Mouse (Mus musculus) kidney, postnatal 0 days (tissue): Measurements from ENCODE around the gene B3galt1. TPM values are rescaled to one million over a fixed set of nuclear protein-coding genes. Genes with fewer than 3 reads are reported as not detected.

ENCODE experiments used
- ATAC-seq: fragments of 200-750 bp; cut with Nextera tagmentation; replicated peaks from 2 replicates; pipeline ENCODE4 v1.8.0; 2017; ENCODE audit warnings: low read depth, moderate number of reproducible peaks, moderate TSS enrichment, moderate library complexity; ENCODE audit not compliant: low FRiP score
- DNase-seq: peaks from one replicate; pipeline ENCODE4 v3.0.0-alpha.2; 2016; ENCODE audit warnings: low spot score
- H3K27ac ChIP-seq: fragments of 300-500 bp; sonication (generic); 2 replicates; pipeline ENCODE4 v1.5.1; 2014; ENCODE audit warnings: mild to moderate bottlenecking
- H3K27me3 ChIP-seq: fragments of 300-500 bp; sonication (generic); 2 replicates; pipeline ENCODE4 v1.6.1; 2014; ENCODE audit warnings: low read length, mixed read lengths; ENCODE audit not compliant: insufficient read depth
- H3K36me3 ChIP-seq: fragments of 300-500 bp; sonication (generic); 2 replicates; pipeline ENCODE4 v1.6.1; 2014; ENCODE audit warnings: low read length, mixed read lengths; ENCODE audit not compliant: insufficient read depth
- H3K4me1 ChIP-seq: fragments of 300-500 bp; sonication (generic); replicated peaks from 2 replicates; pipeline ENCODE4 v1.6.1; 2014; ENCODE audit warnings: antibody characterized with exemption, low read length, mixed read lengths; ENCODE audit not compliant: insufficient read depth
- H3K4me2 ChIP-seq: fragments of 300-500 bp; sonication (generic); 2 replicates; pipeline ENCODE4 v1.6.1; 2014; ENCODE audit warnings: mild to moderate bottlenecking, low read length, moderate library complexity, mixed read lengths
- H3K4me3 ChIP-seq: fragments of 300-500 bp; sonication (generic); replicated peaks from 2 replicates; pipeline ENCODE4 v1.5.1; 2014; ENCODE audit warnings: low read depth, low read length
- H3K9ac ChIP-seq: fragments of 300-500 bp; sonication (generic); 2 replicates; pipeline ENCODE4 v1.6.1; 2014; ENCODE audit warnings: low read depth, low read length
- H3K9me3 ChIP-seq: fragments of 300-500 bp; sonication (generic); replicated peaks from 2 replicates; pipeline ENCODE4 v1.6.1; 2016; ENCODE audit warnings: low read length, inconsistent platforms, mixed read lengths
- CTCF ChIP-seq: IDR thresholded peaks from 2 replicates; pipeline ENCODE4 v1.5.1; 2016; ENCODE audit warnings: antibody characterized with exemption, low read depth, mild to moderate bottlenecking, moderate library complexity
- WGBS: fragments of 180-500 bp; shearing (Covaris S2); extraction: QIAGEN DNeasy Blood & Tissue Kit; methylation state at CpG from one replicate; pipeline ENCODE4 v1.1.7; 2014; 5-methylcytosine and 5-hydroxymethylcytosine counted together
- polyA plus RNA-seq: library from polyadenylated mRNA; unstranded; fragments of >200 nt; fragmentation: Nextera tagmentation; extraction: Ambion mirVana; gene quantifications from 2 replicates; pipeline ENCODE4 v1.2.1, GENCODE M21; 2015

Gene B3galt1
- polyA plus RNA-seq, 1 experiment from 2014 or later = 4.8 TPM

DNA sequence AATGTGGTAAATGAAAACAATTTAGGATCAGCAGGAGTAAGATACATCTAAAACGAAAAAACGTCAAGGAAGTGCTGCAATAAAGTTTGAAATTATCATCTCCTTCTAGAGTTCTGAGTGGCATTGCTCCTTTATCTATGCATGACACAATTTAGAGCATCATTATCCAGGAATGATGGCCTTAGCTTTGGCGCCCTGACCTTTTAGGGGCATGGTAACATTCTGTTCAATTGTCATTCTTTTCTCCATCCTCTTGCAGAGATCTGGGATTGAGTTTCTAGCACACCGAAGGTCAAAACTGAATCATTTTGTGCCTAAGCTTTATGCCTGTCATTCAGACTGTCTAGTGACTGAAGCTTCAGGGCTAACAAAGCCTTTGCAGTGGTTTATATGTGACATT lies 231.9 kb downstream of the B3galt1 start:
- Histone ChIP-seq H3K36me3 (no peaks in the 10 kb centered on the region), H3K9me3 (no peaks in the 10 kb centered on the region), H3K4me1 (no peaks in the 10 kb centered on the region), H3K27ac (no peak overlapping the region), H3K4me2 (no peak overlapping the region), H3K9ac (no peak overlapping the region), H3K4me3 (no peak overlapping the region), H3K27me3 (no peaks in the 10 kb centered on the region)
- DNase-seq (no peak), ATAC-seq (no peak)
- WGBS = 84% methylated on average over 4 of the region's 4 CpGs
- TF ChIP-seq CTCF = no peak

DNA sequence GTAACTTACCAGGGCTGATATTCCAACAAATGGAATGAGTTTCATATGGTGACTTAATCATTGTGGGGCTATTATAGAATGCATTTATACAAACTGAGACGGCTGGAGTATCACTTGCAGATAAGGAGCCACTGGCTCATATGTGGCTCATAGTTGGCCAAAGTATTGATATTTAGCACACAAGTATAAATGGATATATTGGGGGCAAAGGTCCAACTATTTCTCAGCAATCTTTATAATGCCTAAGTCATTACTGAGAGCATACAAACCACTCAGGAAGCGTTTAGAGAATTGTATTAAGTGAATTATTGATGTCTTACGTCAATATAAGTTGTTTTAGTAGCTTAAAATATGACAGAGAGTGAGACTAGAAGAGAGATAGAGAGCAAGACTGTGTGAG lies 234.3 kb downstream of the B3galt1 start:
- Histone ChIP-seq H3K9ac (no peak overlapping the region), H3K27me3 (no peaks in the 10 kb centered on the region), H3K4me1 (no peaks in the 10 kb centered on the region), H3K27ac (no peak overlapping the region), H3K36me3 (no peaks in the 10 kb centered on the region), H3K9me3 (no peaks in the 10 kb centered on the region), H3K4me3 (no peak overlapping the region), H3K4me2 (no peak overlapping the region)
- no peak for TF ChIP-seq CTCF
- no peak for DNase-seq
- ATAC-seq = no peak
- 73% methylated on average over 3 of the region's 3 CpGs for WGBS

DNA sequence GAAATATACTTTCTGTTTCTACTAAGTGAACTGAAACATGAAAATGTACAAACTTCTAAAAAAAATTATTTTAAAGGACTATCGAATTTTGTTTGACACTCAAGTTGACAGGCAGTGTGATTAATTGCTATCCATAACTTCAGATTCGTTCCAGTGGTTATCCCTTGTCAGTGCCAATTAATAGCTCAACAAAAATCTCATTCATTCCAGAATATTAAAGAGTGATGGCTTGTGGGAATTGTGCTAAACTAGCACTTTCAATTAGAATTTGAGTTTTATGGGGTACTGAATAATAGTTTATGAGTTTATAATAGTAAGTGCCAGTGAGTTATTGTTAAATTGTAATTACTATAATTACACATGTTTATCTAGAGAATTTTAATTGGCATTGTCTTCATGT lies 250.5 kb downstream of the B3galt1 start:
- no peak overlapping the region for H3K4me2 ChIP-seq
- H3K9ac ChIP-seq = no peak overlapping the region
- no peak overlapping the region for H3K4me3 ChIP-seq
- ATAC-seq (no peak), DNase-seq (no peak)
- 65% methylated on average over 2 of the region's 2 CpGs for WGBS
- no peak for TF ChIP-seq CTCF
- no peaks in the 10 kb centered on the region for H3K27me3 ChIP-seq
- H3K9me3 ChIP-seq = no peaks in the 10 kb centered on the region
- H3K4me1 ChIP-seq = no peaks in the 10 kb centered on the region
- H3K36me3 ChIP-seq = no peaks in the 10 kb centered on the region
- no peak overlapping the region for H3K27ac ChIP-seq

DNA sequence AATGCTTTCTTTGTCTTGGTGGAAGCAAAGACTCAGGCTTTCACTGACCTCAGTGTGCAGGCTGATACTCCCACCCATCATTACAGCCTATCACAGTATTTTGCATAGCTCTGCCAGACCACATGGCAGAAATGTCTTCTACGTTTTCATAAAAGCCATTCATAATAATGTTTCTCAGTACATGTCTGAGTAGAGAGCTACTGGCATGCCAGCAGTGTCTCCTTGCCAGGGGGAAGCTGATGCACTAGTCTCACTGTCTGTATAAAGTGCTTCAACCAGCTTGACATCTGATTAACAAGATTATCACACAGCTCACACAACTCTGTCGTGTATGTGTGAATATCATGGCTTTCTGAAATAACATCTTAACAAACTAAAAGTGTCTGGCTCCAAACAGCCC lies 252.3 kb downstream of the B3galt1 start:
- TF ChIP-seq CTCF = no peak
- no peak overlapping the region for H3K4me2 ChIP-seq
- H3K9me3 ChIP-seq = no peaks in the 10 kb centered on the region
- WGBS = 64% methylated on average over 2 of the region's 2 CpGs
- H3K27me3 ChIP-seq = no peaks in the 10 kb centered on the region
- DNase-seq = no peak
- H3K36me3 ChIP-seq = no peaks in the 10 kb centered on the region
- no peak overlapping the region for H3K4me3 ChIP-seq
- ATAC-seq = no peak
- no peak overlapping the region for H3K9ac ChIP-seq
- H3K4me1 ChIP-seq = no peaks in the 10 kb centered on the region
- H3K27ac ChIP-seq = no peak overlapping the region

DNA sequence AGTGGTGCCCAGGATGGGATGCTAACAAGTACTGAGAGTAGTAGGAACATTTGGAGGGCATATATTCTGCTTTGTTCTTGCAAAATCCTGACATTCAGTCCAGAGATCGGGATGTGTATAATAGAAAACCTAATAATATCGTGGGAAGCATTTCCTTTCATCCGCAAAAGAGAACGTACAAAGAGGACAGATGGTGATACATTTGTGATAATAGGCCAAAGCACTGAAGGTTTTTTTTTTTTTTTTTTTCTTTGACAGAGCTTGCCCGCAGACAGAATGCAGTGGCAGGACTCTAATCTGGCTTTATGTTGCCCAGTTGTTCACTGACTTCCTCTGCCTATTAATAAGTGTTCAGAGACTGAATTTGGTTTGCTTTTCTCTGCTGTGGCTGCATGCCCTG lies 256.7 kb downstream of the B3galt1 start:
- WGBS = 87% methylated on average over 5 of the region's 5 CpGs
- Histone ChIP-seq H3K4me1 (no peaks in the 10 kb centered on the region), H3K4me2 (no peak overlapping the region), H3K9ac (no peak overlapping the region), H3K9me3 (no peaks in the 10 kb centered on the region), H3K4me3 (no peak overlapping the region), H3K36me3 (no peaks in the 10 kb centered on the region), H3K27me3 (no peaks in the 10 kb centered on the region), H3K27ac (no peak overlapping the region)
- no peak for DNase-seq
- no peak for ATAC-seq
- TF ChIP-seq CTCF = no peak

DNA sequence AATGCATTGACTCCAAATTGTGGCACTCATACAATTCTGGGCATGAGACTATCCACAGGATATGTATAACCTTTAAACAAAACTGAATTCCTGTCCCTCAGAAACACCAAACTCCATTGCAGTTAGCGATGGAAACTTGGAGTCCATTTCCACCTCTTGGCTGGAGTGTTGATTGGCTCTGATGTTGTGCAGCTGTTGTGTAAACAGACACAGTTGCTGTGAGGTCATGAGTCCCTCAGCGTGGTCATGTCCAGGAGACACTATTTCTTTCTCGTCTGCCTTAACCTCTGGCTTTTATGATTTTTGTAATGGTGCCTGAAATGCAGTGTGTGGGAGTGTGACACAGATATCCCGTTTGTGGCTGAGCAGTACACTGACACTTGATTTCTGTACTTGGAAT lies 262.0 kb downstream of the B3galt1 start:
- H3K4me3 ChIP-seq = no peak overlapping the region
- WGBS = 28% methylated on average over 4 of the region's 4 CpGs

DNA sequence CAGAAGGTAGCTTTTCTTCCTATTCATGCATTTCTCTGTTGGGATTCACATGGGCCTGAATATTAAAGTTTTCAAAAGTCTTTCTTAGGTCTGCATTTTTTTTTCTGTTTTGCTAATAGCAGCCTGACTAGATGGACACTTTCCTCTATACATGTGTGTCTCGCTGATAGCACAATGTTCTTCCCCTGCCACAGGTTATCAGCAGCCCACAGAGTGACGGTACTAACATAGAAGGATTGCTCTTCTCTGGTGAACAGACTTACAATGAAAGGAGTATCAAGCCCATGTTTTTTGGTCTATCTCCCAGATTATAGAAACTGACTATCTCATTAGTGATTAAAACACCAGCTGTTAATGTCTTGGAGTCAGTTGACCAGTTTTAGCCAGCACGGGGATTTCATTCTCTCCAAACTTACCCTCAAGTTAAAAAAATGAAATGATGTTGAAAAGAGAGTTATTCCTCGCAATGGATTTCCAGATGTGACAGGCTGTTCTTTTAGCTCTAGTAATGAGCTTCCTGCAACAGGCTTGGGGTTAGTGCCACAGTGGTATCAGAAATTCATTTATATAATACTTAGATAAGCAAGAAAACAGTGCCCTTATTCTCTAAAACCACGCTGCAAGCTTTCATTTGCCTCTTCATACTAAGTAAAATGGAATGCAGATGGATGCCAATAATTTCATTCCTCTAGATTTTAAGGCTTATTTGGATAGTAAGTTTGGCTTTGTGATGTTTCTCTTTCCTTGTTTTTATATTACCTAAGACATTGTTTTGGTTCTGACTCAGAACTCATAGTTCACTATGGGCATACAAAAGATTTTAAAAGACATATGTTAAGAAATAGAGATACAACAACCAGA lies 263.6 kb downstream of the B3galt1 start:
- H3K9ac ChIP-seq = no peak overlapping the region
- no peaks in the 10 kb centered on the region for H3K9me3 ChIP-seq
- H3K4me3 ChIP-seq = no peak overlapping the region
- DNase-seq = no peak
- H3K36me3 ChIP-seq = no peaks in the 10 kb centered on the region
- H3K27me3 ChIP-seq = no peaks in the 10 kb centered on the region
- no peak for TF ChIP-seq CTCF
- H3K27ac ChIP-seq = no peak overlapping the region
- H3K4me2 ChIP-seq = no peak overlapping the region
- WGBS = 84% methylated on average over 5 of the region's 5 CpGs
- H3K4me1 ChIP-seq = no peaks in the 10 kb centered on the region
- no peak for ATAC-seq

More for the DNA sequence above, 262.0 kb downstream of the B3galt1 start:
- Histone ChIP-seq H3K4me1 (no peaks in the 10 kb centered on the region), H3K27me3 (no peaks in the 10 kb centered on the region), H3K36me3 (no peaks in the 10 kb centered on the region), H3K9ac (no peak overlapping the region), H3K27ac (no peak overlapping the region), H3K4me2 (no peak overlapping the region), H3K9me3 (no peaks in the 10 kb centered on the region)
- DNase-seq = peak; percentile 18
- TF ChIP-seq CTCF = no peak
- no peak for ATAC-seq
